Mouse (Mus musculus) liver, embryonic 11.5 days (tissue): ENCODE measurements around the gene Ednrb. TPM values are rescaled to one million over a fixed set of nuclear protein-coding genes. Genes with fewer than 3 reads are reported as not detected.

ENCODE experiments used
- ATAC-seq: fragments of 200-750 bp; cut with Nextera tagmentation; replicated peaks from 2 replicates; pipeline ENCODE4 v1.8.0; 2017; ENCODE audit warnings: moderate number of reproducible peaks, mild to moderate bottlenecking, moderate TSS enrichment, moderate library complexity; ENCODE audit not compliant: low FRiP score
- DNase-seq: peaks from one replicate; pipeline ENCODE4 v3.0.0-alpha.2; 2017; ENCODE audit warnings: low spot score
- H3K27ac ChIP-seq: fragments of 300-500 bp; sonication (generic); 2 replicates; pipeline ENCODE4 v1.5.1; 2014; ENCODE audit warnings: mild to moderate bottlenecking, low read depth, low read length, control low read depth
- H3K27me3 ChIP-seq: fragments of 300-500 bp; sonication (generic); replicated peaks from 2 replicates; pipeline ENCODE4 v1.6.1; 2014; ENCODE audit warnings: low read length, mixed read lengths; ENCODE audit not compliant: control insufficient read depth, insufficient read depth
- H3K36me3 ChIP-seq: fragments of 300-500 bp; sonication (generic); 2 replicates; pipeline ENCODE4 v1.6.1; 2014; ENCODE audit warnings: mild to moderate bottlenecking, low read length, moderate library complexity, mixed read lengths; ENCODE audit not compliant: control insufficient read depth, insufficient read depth
- H3K4me1 ChIP-seq: fragments of 300-500 bp; sonication (generic); replicated peaks from 2 replicates; pipeline ENCODE4 v1.6.1; 2014; ENCODE audit warnings: low read length, mixed read lengths; ENCODE audit not compliant: control insufficient read depth, insufficient read depth
- H3K4me2 ChIP-seq: fragments of 300-500 bp; sonication (generic); 2 replicates; pipeline ENCODE4 v1.6.1; 2014; ENCODE audit warnings: mild to moderate bottlenecking, control low read depth, moderate library complexity
- H3K4me3 ChIP-seq: fragments of 300-500 bp; sonication (generic); 2 replicates; pipeline ENCODE4 v1.5.1; 2014; ENCODE audit warnings: low read depth, low read length, control low read depth
- H3K9ac ChIP-seq: fragments of 300-500 bp; sonication (generic); 2 replicates; pipeline ENCODE4 v1.6.1; 2014; ENCODE audit warnings: low read depth, low read length, control low read depth
- H3K9me3 ChIP-seq: fragments of 300-500 bp; sonication (generic); 2 replicates; pipeline ENCODE4 v1.6.1; 2016; ENCODE audit warnings: low read length, inconsistent platforms, mixed read lengths; ENCODE audit not compliant: control insufficient read depth
- WGBS: fragments of 180-500 bp; shearing (Covaris S2); extraction: QIAGEN DNeasy Blood & Tissue Kit; methylation state at CpG from one replicate; pipeline ENCODE4 v1.1.7; 2014; 5-methylcytosine and 5-hydroxymethylcytosine counted together
- polyA plus RNA-seq: library from polyadenylated mRNA; unstranded; fragments of >200 nt; fragmentation: Nextera tagmentation; extraction: Ambion mirVana; gene quantifications from 2 replicates; pipeline ENCODE4 v1.2.1, GENCODE M21; 2014

Gene Ednrb
- polyA plus RNA-seq, 1 experiment from 2014 or later: 24.6 TPM

DNA sequence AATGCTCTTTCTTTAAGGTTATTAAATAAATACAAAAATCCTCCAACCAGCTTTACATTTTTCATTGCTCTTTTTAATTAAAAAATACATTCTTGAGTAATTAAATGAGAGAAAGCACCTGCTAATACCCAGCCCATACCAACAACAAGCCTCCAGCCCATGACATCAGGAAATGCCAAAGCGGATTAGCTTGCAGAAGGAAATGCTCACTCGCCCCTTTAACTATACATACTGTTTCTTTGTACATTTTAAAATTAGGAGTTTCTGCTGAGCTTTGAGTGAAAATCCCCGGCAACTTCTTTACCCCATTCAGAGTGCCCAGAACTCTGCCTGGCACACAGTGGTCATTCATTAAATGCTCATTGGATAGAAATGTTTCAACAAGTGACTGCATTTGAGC, 10.1 kb downstream of the Ednrb start:
- H3K27me3 ChIP-seq: no peaks in the 10 kb centered on the region
- no peak overlapping the region for H3K9ac ChIP-seq
- 63% methylated on average over 3 of the region's 3 CpGs for WGBS
- H3K4me2 ChIP-seq: no peak overlapping the region
- no peaks in the 10 kb centered on the region; the same call in 1 of the 2 replicates for H3K9me3 ChIP-seq
- peaks cover 2% of the 10 kb centered on the region for H3K4me1 ChIP-seq
- DNase-seq (no peak), ATAC-seq (no peak)
- H3K27ac ChIP-seq: no peak overlapping the region
- H3K4me3 ChIP-seq: no peak overlapping the region
- no peaks in the 10 kb centered on the region for H3K36me3 ChIP-seq

- Histone ChIP-seq H3K4me2 (no peak overlapping the region), H3K27ac (no peak overlapping the region), H3K4me3 (no peak overlapping the region), H3K9ac (no peak overlapping the region), H3K9me3 (no peaks in the 10 kb centered on the region; the same call in 1 of the 2 replicates), H3K4me1 (peaks cover 2% of the 10 kb centered on the region), H3K36me3 (no peaks in the 10 kb centered on the region), H3K27me3 (no peaks in the 10 kb centered on the region)
- DNase-seq (no peak), ATAC-seq (peak; percentile 63)
- WGBS: 47% methylated on average over 4 of the region's 4 CpGs
Measured at GRCm38 (mm10) chr14:103832472-103832871, 11.7 kb downstream of the Ednrb start.

- WGBS: 72% methylated on average over 5 of the region's 5 CpGs
Measured at GRCm38 (mm10) chr14:103831007-103831406, 13.2 kb downstream of the Ednrb start.

GRCm38 (mm10) chr14:103826343-103826742, 17.9 kb downstream of the Ednrb start:
- Histone ChIP-seq H3K4me3 (no peak overlapping the region), H3K27ac (no peak overlapping the region), H3K4me1 (no peaks in the 10 kb centered on the region), H3K4me2 (no peak overlapping the region), H3K9ac (no peak overlapping the region), H3K36me3 (no peaks in the 10 kb centered on the region), H3K9me3 (no peaks in the 10 kb centered on the region), H3K27me3 (no peaks in the 10 kb centered on the region)
- ATAC-seq (no peak), DNase-seq (no peak)
- 71% methylated on average over 9 of the region's 9 CpGs for WGBS

More at GRCm38 (mm10) chr14:103831007-103831406, 13.2 kb downstream of the Ednrb start:
- no peak for ATAC-seq
- Histone ChIP-seq H3K9ac (no peak overlapping the region), H3K36me3 (no peaks in the 10 kb centered on the region), H3K4me2 (no peak overlapping the region), H3K4me3 (no peak overlapping the region), H3K9me3 (no peaks in the 10 kb centered on the region; the same call in 1 of the 2 replicates), H3K4me1 (peaks cover 2% of the 10 kb centered on the region), H3K27ac (no peak overlapping the region), H3K27me3 (no peaks in the 10 kb centered on the region)
- DNase-seq: no peak

- Histone ChIP-seq H3K4me1 (no peaks in the 10 kb centered on the region), H3K4me3 (no peak overlapping the region), H3K36me3 (no peaks in the 10 kb centered on the region), H3K27ac (no peak overlapping the region), H3K9ac (no peak overlapping the region), H3K27me3 (no peaks in the 10 kb centered on the region), H3K9me3 (no peaks in the 10 kb centered on the region), H3K4me2 (no peak overlapping the region)
- ATAC-seq: no peak
- WGBS: 79% methylated on average over 5 of the region's 5 CpGs
- DNase-seq: no peak
Measured at GRCm38 (mm10) chr14:103825934-103826333, 18.3 kb downstream of the Ednrb start.

GRCm38 (mm10) chr14:103823501-103823900, 20.7 kb downstream of the Ednrb start:
- no peak for ATAC-seq
- Histone ChIP-seq H3K9me3 (no peaks in the 10 kb centered on the region), H3K4me1 (no peaks in the 10 kb centered on the region), H3K4me2 (no peak overlapping the region), H3K9ac (no peak overlapping the region), H3K27me3 (no peaks in the 10 kb centered on the region), H3K36me3 (no peaks in the 10 kb centered on the region), H3K27ac (no peak overlapping the region), H3K4me3 (no peak overlapping the region)
- DNase-seq: no peak
- 70% methylated on average over 7 of the region's 7 CpGs for WGBS

GRCm38 (mm10) chr14:103822590-103822989, 21.6 kb downstream of the Ednrb start:
- WGBS: 53% methylated on average over 1 of the region's 1 CpGs
- H3K27ac ChIP-seq: no peak overlapping the region

DNA sequence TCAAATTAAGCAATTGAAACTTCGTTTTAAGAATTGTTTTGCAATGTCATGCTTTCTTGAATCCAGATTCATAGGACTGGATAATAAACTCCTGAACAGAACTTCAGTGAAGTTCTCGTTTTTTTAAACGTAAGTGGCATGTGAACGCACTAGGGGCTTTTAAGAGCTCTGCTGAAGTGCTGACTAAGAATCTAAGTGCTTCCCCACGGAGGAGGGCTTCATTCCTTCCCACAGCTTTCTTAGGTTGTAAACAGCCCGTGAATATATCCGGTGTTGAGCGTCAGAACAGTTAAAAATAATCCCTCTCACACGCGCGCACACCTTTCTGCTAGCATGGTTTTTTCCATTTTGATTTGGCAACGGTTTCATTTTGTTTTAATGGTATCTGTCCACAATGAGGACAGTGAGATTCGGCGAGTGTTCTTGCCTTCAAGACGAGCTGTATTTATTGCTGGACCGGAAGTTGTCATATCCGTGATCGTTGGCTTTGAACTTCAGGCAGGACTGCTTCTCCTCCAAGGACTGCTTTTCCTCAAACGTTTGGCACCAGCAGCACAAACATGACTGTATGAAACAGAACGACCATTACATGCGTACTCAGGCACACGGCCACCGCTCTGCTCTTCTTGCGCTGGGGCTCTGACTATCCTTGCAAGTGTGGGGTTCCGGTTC, 27.4 kb downstream of the Ednrb start:
- Histone ChIP-seq H3K27ac (no peak overlapping the region), H3K9ac (no peak overlapping the region), H3K4me1 (no peaks in the 10 kb centered on the region), H3K4me2 (no peak overlapping the region), H3K4me3 (no peak overlapping the region), H3K36me3 (no peaks in the 10 kb centered on the region), H3K9me3 (no peaks in the 10 kb centered on the region), H3K27me3 (no peaks in the 10 kb centered on the region)
- 77% methylated on average over 25 of the region's 25 CpGs for WGBS
- no peak for ATAC-seq
- no peak for DNase-seq

More at GRCm38 (mm10) chr14:103822590-103822989, 21.6 kb downstream of the Ednrb start:
- Histone ChIP-seq H3K4me2 (no peak overlapping the region), H3K9ac (no peak overlapping the region), H3K4me3 (no peak overlapping the region), H3K4me1 (no peaks in the 10 kb centered on the region), H3K9me3 (no peaks in the 10 kb centered on the region), H3K36me3 (no peaks in the 10 kb centered on the region), H3K27me3 (no peaks in the 10 kb centered on the region)
- DNase-seq (no peak), ATAC-seq (no peak)

- Histone ChIP-seq H3K4me2 (no peak overlapping the region), H3K27me3 (no peaks in the 10 kb centered on the region), H3K36me3 (no peaks in the 10 kb centered on the region), H3K9ac (no peak overlapping the region), H3K4me1 (no peaks in the 10 kb centered on the region), H3K27ac (no peak overlapping the region), H3K4me3 (no peak overlapping the region), H3K9me3 (no peaks in the 10 kb centered on the region)
- DNase-seq: no peak
- ATAC-seq: no peak
- 52% methylated on average over 16 of the region's 16 CpGs for WGBS
Measured at GRCm38 (mm10) chr14:103815542-103815941, 28.7 kb downstream of the Ednrb start.
